Mouse (Mus musculus) midbrain, embryonic 16.5 days (tissue): ENCODE data around the gene Krt28. TPM values are rescaled to one million over a fixed set of nuclear protein-coding genes. Genes with fewer than 3 reads are reported as not detected.
A peak's percentile ranks its signal among the peaks of the same experiment; 100 is the strongest.

ENCODE experiments used
- ATAC-seq: fragments of 200-750 bp; cut with Nextera tagmentation; 2 replicates; pipeline ENCODE4 v1.8.0; 2017; ENCODE audit warnings: moderate TSS enrichment
- H3K27ac ChIP-seq: fragments of 300-500 bp; sonication (generic); 2 replicates; pipeline ENCODE4 v1.5.1; 2014; ENCODE audit warnings: mild to moderate bottlenecking, low read length, mixed read lengths
- H3K27me3 ChIP-seq: fragments of 300-500 bp; sonication (generic); 2 replicates; pipeline ENCODE4 v1.6.1; 2014; ENCODE audit warnings: low read depth, low read length, mixed read lengths; ENCODE audit not compliant: control insufficient read depth, insufficient read depth
- H3K36me3 ChIP-seq: fragments of 300-500 bp; sonication (generic); 2 replicates; pipeline ENCODE4 v1.6.1; 2014; ENCODE audit warnings: mild to moderate bottlenecking, low read length, moderate library complexity, mixed read lengths; ENCODE audit not compliant: control insufficient read depth, insufficient read depth
- H3K4me1 ChIP-seq: fragments of 300-500 bp; sonication (generic); 2 replicates; pipeline ENCODE4 v1.6.1; 2014; ENCODE audit warnings: mild to moderate bottlenecking, low read length, mixed read lengths; ENCODE audit not compliant: control insufficient read depth, insufficient read depth
- H3K4me2 ChIP-seq: fragments of 300-500 bp; sonication (generic); 2 replicates; pipeline ENCODE4 v1.6.1; 2014; ENCODE audit warnings: mild to moderate bottlenecking, low read length, mixed read lengths
- H3K4me3 ChIP-seq: fragments of 300-500 bp; sonication (generic); 2 replicates; pipeline ENCODE4 v1.5.1; 2014; ENCODE audit warnings: low read depth, mild to moderate bottlenecking, low read length, moderate library complexity, mixed read lengths
- H3K9ac ChIP-seq: fragments of 300-500 bp; sonication (generic); 2 replicates; pipeline ENCODE4 v1.6.1; 2014; ENCODE audit warnings: low read depth, low read length, mixed read lengths
- H3K9me3 ChIP-seq: fragments of 300-500 bp; sonication (generic); replicated peaks from 2 replicates; pipeline ENCODE4 v1.6.1; 2014; ENCODE audit warnings: mild to moderate bottlenecking, low read length, mixed read lengths; ENCODE audit not compliant: control insufficient read depth, poor library complexity, severe bottlenecking
- WGBS: fragments of 180-500 bp; shearing (Covaris S2); extraction: QIAGEN DNeasy Blood & Tissue Kit; methylation state at CpG from one replicate; pipeline ENCODE4 v1.1.7; 2014; 5-methylcytosine and 5-hydroxymethylcytosine counted together
- polyA plus RNA-seq: library from polyadenylated mRNA; unstranded; fragments of >200 nt; fragmentation: Nextera tagmentation; extraction: Ambion mirVana; gene quantifications from 2 replicates; pipeline ENCODE4 v1.2.1, GENCODE M21; 2015

Gene Krt28
- polyA plus RNA-seq, 1 experiment from 2014 or later = 0.29 TPM

- H3K4me3 ChIP-seq = peak overlapping the region; percentile 62
- H3K36me3 ChIP-seq = no peaks in the 10 kb centered on the region
- H3K27ac ChIP-seq = peak overlapping the region; percentile 95
- peak overlapping the region; percentile 77 for H3K9ac ChIP-seq
- peak; percentile 93 for ATAC-seq
- no peaks in the 10 kb centered on the region for H3K9me3 ChIP-seq
- peak overlapping the region; percentile 69 for H3K4me2 ChIP-seq
- 2% methylated on average over 71 of the region's 71 CpGs for WGBS
- no peaks in the 10 kb centered on the region for H3K27me3 ChIP-seq
- peaks cover 9% of the 10 kb centered on the region for H3K4me1 ChIP-seq
These were observed 11.4 kb upstream of the Krt28 start for GRCm38 (mm10) chr11:99385813-99386721.

GRCm38 (mm10) chr11:99379568-99379967 lies 4.9 kb upstream of the Krt28 start:
- Histone ChIP-seq H3K27me3 (no peaks in the 10 kb centered on the region), H3K4me3 (no peak overlapping the region)
- WGBS = 10% methylated on average over 5 of the region's 5 CpGs

GRCm38 (mm10) chr11:99369853-99370451 lies 4.8 kb downstream of the Krt28 start:
- no peak overlapping the region for H3K4me2 ChIP-seq
- no peaks in the 10 kb centered on the region for H3K4me1 ChIP-seq
- ATAC-seq = peak; percentile 64; the same call in 1 of the 2 replicates
- no peaks in the 10 kb centered on the region for H3K36me3 ChIP-seq
- no peak overlapping the region for H3K9ac ChIP-seq
- H3K27me3 ChIP-seq = no peaks in the 10 kb centered on the region
- WGBS = 73% methylated on average over 8 of the region's 8 CpGs
- no peak overlapping the region for H3K4me3 ChIP-seq
- H3K9me3 ChIP-seq = no peaks in the 10 kb centered on the region
- H3K27ac ChIP-seq = peak overlapping the region; percentile 60; the same call in 1 of the 2 replicates

More at GRCm38 (mm10) chr11:99379568-99379967, 4.9 kb upstream of the Krt28 start:
- Histone ChIP-seq H3K4me2 (no peak overlapping the region), H3K27ac (no peak overlapping the region), H3K4me1 (peaks cover 1% of the 10 kb centered on the region), H3K9ac (no peak overlapping the region), H3K9me3 (no peaks in the 10 kb centered on the region), H3K36me3 (no peaks in the 10 kb centered on the region)
- no peak for ATAC-seq

- no peak overlapping the region for H3K4me3 ChIP-seq
- 14% methylated on average over 3 of the region's 3 CpGs for WGBS
- no peak overlapping the region for H3K4me2 ChIP-seq
- no peaks in the 10 kb centered on the region for H3K27me3 ChIP-seq
- no peak overlapping the region for H3K9ac ChIP-seq
- no peaks in the 10 kb centered on the region for H3K9me3 ChIP-seq
- ATAC-seq = no peak
- no peaks in the 10 kb centered on the region for H3K4me1 ChIP-seq
- no peak overlapping the region for H3K27ac ChIP-seq
- H3K36me3 ChIP-seq = no peaks in the 10 kb centered on the region
These were observed 5.5 kb downstream of the Krt28 start for GRCm38 (mm10) chr11:99369229-99369628.

GRCm38 (mm10) chr11:99366791-99367190 lies 7.9 kb downstream of the Krt28 start:
- H3K36me3 ChIP-seq = no peaks in the 10 kb centered on the region
- ATAC-seq = no peak
- H3K27me3 ChIP-seq = no peaks in the 10 kb centered on the region
- 44% methylated on average over 10 of the region's 10 CpGs for WGBS
- no peaks in the 10 kb centered on the region for H3K9me3 ChIP-seq
- H3K9ac ChIP-seq = no peak overlapping the region
- H3K27ac ChIP-seq = no peak overlapping the region
- H3K4me3 ChIP-seq = no peak overlapping the region
- H3K4me2 ChIP-seq = no peak overlapping the region
- no peaks in the 10 kb centered on the region for H3K4me1 ChIP-seq

- Histone ChIP-seq H3K4me3 (no peak overlapping the region), H3K27me3 (no peaks in the 10 kb centered on the region), H3K27ac (no peak overlapping the region), H3K4me2 (no peak overlapping the region), H3K9me3 (no peaks in the 10 kb centered on the region), H3K9ac (no peak overlapping the region), H3K36me3 (no peaks in the 10 kb centered on the region), H3K4me1 (no peaks in the 10 kb centered on the region)
- 20% methylated on average over 9 of the region's 9 CpGs for WGBS
- ATAC-seq = no peak
These were observed 10.3 kb downstream of the Krt28 start for GRCm38 (mm10) chr11:99364412-99364811.

GRCm38 (mm10) chr11:99361423-99361822 lies 13.3 kb downstream of the Krt28 start:
- Histone ChIP-seq H3K9ac (no peak overlapping the region), H3K4me1 (no peaks in the 10 kb centered on the region), H3K4me2 (no peak overlapping the region), H3K9me3 (no peaks in the 10 kb centered on the region), H3K27me3 (no peaks in the 10 kb centered on the region), H3K36me3 (no peaks in the 10 kb centered on the region), H3K4me3 (no peak overlapping the region), H3K27ac (no peak overlapping the region)
- no peak for ATAC-seq
- 90% methylated on average over 8 of the region's 8 CpGs for WGBS

GRCm38 (mm10) chr11:99351004-99351403 lies 23.7 kb downstream of the Krt28 start, which contains the start of gene Krt27:
Gene Krt27 (minus strand): TSS chr11:99351104.
- Histone ChIP-seq H3K27me3 (no peaks in the 10 kb centered on the region), H3K4me2 (no peak within 1 kb of the TSS), H3K4me3 (no peak within 1 kb of the TSS), H3K36me3 (no peaks in the 10 kb centered on the region), H3K4me1 (no peaks in the 10 kb centered on the region), H3K9ac (no peak within 1 kb of the TSS), H3K27ac (no peak within 1 kb of the TSS), H3K9me3 (no peaks in the 10 kb centered on the region)
- 80% methylated on average over 12 of the region's 12 CpGs for whole genome bisulfite sequencing
- ATAC-seq = no peak
